Mouse (Mus musculus): ENCODE results near the gene Gm21778. TPM values are rescaled to one million over a fixed set of nuclear protein-coding genes. Genes with fewer than 3 reads are reported as not detected.
"Not testable (repeated sequence)": the region's sequence is repeated elsewhere in the genome, so short reads cannot be mapped to it uniquely, and the experiment has no call there.

The Gm21778 gene
- total RNA-seq (2021): not detected

- intact Hi-C loops (cut with DNase I): not testable (repeated sequence)
These were observed at the start of gene Gm21778 for GRCm38 (mm10) chrY:5942160-5942559. TSS of gene Gm21778 (plus strand) at chrY:5942460.

More at GRCm38 (mm10) chrY:5942160-5942559, at the start of gene Gm21778:
- not testable (repeated sequence) for DNase-seq

Other genes starting within 250 kb of the Gm21778 start
- not detected for gene Gm20914, start 216.5 kb upstream of the Gm21778 start, total RNA-seq (2021)
- gene Gm28171, start 149.1 kb upstream of the Gm21778 start, total RNA-seq (2021): not detected

Measured in left cerebral cortex, postnatal 4 days (tissue).